Mouse (Mus musculus): ENCODE data around the gene Rhox8. TPM values are rescaled to one million over a fixed set of nuclear protein-coding genes. Genes with fewer than 3 reads are reported as not detected.
"Not testable (repeated sequence)": the region's sequence is repeated elsewhere in the genome, so short reads cannot be mapped to it uniquely, and the experiment has no call there.

Gene Rhox8
- polyA plus RNA-seq (2012; rRNA removed) = not detected in 2 replicates

GRCm38 (mm10) chrX:37878844-37879243 is at the start of gene Rhox8:
Gene Rhox8 (minus strand): TSS chrX:37878944.
- H3K36me3 ChIP-seq (ENCODE audit: control insufficient read depth, insufficient read depth, low read length) = no peaks in the 10 kb centered on the region
- H3K27ac ChIP-seq (ENCODE audit: insufficient read depth, low read depth, low read length) = no peak within 1 kb of the TSS
- no peak within 1 kb of the TSS for H3K4me3 ChIP-seq (ENCODE audit: insufficient read depth, low read depth, low read length)
- no peak for DNase-seq
- no peaks in the 10 kb centered on the region for H3K4me1 ChIP-seq (ENCODE audit: control insufficient read depth, insufficient read depth, low read length)
- no peak for TF ChIP-seq CTCF (conservative IDR thresholded peaks at IDR 0.05; ENCODE audit: insufficient read depth, insufficient read length, low read depth, low read length)
- TF ChIP-seq POLR2A (IDR thresholded peaks at IDR 0.05; ENCODE audit: low read depth, low read length) = no peak
- no peaks in the 10 kb centered on the region for H3K27me3 ChIP-seq (replicated peaks; ENCODE audit: control insufficient read depth, insufficient read depth, low read length)
- 73% methylated on average over 4 of the region's 4 CpGs for WGBS

- DNase-seq = peak; percentile 0
- Histone ChIP-seq H3K27ac (ENCODE audit: insufficient read depth, low read depth, low read length) (no peak overlapping the region), H3K4me1 (ENCODE audit: control insufficient read depth, insufficient read depth, low read length) (no peaks in the 10 kb centered on the region), H3K36me3 (ENCODE audit: control insufficient read depth, insufficient read depth, low read length) (no peaks in the 10 kb centered on the region), H3K4me3 (ENCODE audit: insufficient read depth, low read depth, low read length) (no peak overlapping the region), H3K27me3 (replicated peaks; ENCODE audit: control insufficient read depth, insufficient read depth, low read length) (no peaks in the 10 kb centered on the region)
- TF ChIP-seq POLR2A (IDR thresholded peaks at IDR 0.05; ENCODE audit: low read depth, low read length) = no peak
- TF ChIP-seq CTCF (conservative IDR thresholded peaks at IDR 0.05; ENCODE audit: insufficient read depth, insufficient read length, low read depth, low read length) = no peak
- 59% methylated on average over 4 of the region's 4 CpGs for WGBS
These were observed 37.6 kb upstream of the Rhox8 start for GRCm38 (mm10) chrX:37916311-37916710.

- no peaks in the 10 kb centered on the region for H3K36me3 ChIP-seq (ENCODE audit: control insufficient read depth, insufficient read depth, low read length)
- WGBS = 38% methylated on average over 7 of the region's 7 CpGs
- H3K27ac ChIP-seq (ENCODE audit: insufficient read depth, low read depth, low read length) = no peak overlapping the region
- DNase-seq = no peak
- H3K27me3 ChIP-seq (replicated peaks; ENCODE audit: control insufficient read depth, insufficient read depth, low read length) = no peaks in the 10 kb centered on the region
- no peak overlapping the region for H3K4me3 ChIP-seq (ENCODE audit: insufficient read depth, low read depth, low read length)
- no peak for TF ChIP-seq CTCF (conservative IDR thresholded peaks at IDR 0.05; ENCODE audit: insufficient read depth, insufficient read length, low read depth, low read length)
- no peak for TF ChIP-seq POLR2A (IDR thresholded peaks at IDR 0.05; ENCODE audit: low read depth, low read length)
- no peaks in the 10 kb centered on the region for H3K4me1 ChIP-seq (ENCODE audit: control insufficient read depth, insufficient read depth, low read length)
These were observed 29.8 kb upstream of the Rhox8 start for GRCm38 (mm10) chrX:37908581-37908980.

- peak; percentile 1 for DNase-seq
- H3K4me1 ChIP-seq (ENCODE audit: control insufficient read depth, insufficient read depth, low read length) = no peaks in the 10 kb centered on the region
- no peaks in the 10 kb centered on the region for H3K36me3 ChIP-seq (ENCODE audit: control insufficient read depth, insufficient read depth, low read length)
- WGBS = 71% methylated on average over 5 of the region's 5 CpGs
- H3K27ac ChIP-seq (ENCODE audit: insufficient read depth, low read depth, low read length) = no peak overlapping the region
- H3K4me3 ChIP-seq (ENCODE audit: insufficient read depth, low read depth, low read length) = no peak overlapping the region
- TF ChIP-seq CTCF (conservative IDR thresholded peaks at IDR 0.05; ENCODE audit: insufficient read depth, insufficient read length, low read depth, low read length) = no peak
- TF ChIP-seq POLR2A (IDR thresholded peaks at IDR 0.05; ENCODE audit: low read depth, low read length) = no peak
- H3K27me3 ChIP-seq (replicated peaks; ENCODE audit: control insufficient read depth, insufficient read depth, low read length) = no peaks in the 10 kb centered on the region
These were observed 25.0 kb upstream of the Rhox8 start for GRCm38 (mm10) chrX:37903727-37904126.

GRCm38 (mm10) chrX:37901670-37902069 is 22.9 kb upstream of the Rhox8 start, which contains the start of gene Rhox9:
Gene Rhox9 (minus strand): TSS chrX:37901770.
- not testable (repeated sequence) for DNase-seq; H3K4me3 ChIP-seq (ENCODE audit: insufficient read depth, low read depth, low read length); H3K27me3 ChIP-seq (replicated peaks; ENCODE audit: control insufficient read depth, insufficient read depth, low read length); H3K4me1 ChIP-seq (ENCODE audit: control insufficient read depth, insufficient read depth, low read length); H3K36me3 ChIP-seq (ENCODE audit: control insufficient read depth, insufficient read depth, low read length); H3K27ac ChIP-seq (ENCODE audit: insufficient read depth, low read depth, low read length)
- 97% methylated on average over 9 of the region's 18 CpGs for WGBS

DNA sequence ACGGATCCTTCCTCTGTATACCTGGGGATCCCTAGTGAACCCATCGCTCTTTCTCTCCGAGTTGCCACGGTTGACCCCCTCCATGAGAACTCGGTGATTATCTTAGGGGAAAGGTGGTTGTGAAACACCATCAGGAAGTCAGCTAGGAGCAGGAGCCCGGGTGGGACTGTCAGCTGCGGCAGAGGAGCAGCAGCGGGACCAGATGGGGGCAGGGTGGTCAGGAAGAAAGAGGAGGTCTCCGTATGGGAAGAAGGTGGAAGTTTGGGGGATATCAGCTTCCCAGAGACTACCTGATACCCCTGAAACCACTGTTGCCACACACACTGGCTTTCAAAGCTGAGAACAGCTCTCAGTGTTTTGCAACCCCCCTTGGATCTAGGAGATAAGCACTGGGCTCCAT is 18.4 kb upstream of the Rhox8 start, which contains the start of gene Rhox7b:
Rhox7b (minus strand) TSS at position 101 of the 400 bp plus-strand sequence.
- H3K27ac ChIP-seq (ENCODE audit: insufficient read depth, low read depth, low read length); H3K4me3 ChIP-seq (ENCODE audit: insufficient read depth, low read depth, low read length); DNase-seq; H3K27me3 ChIP-seq (replicated peaks; ENCODE audit: control insufficient read depth, insufficient read depth, low read length); H3K36me3 ChIP-seq (ENCODE audit: control insufficient read depth, insufficient read depth, low read length); H3K4me1 ChIP-seq (ENCODE audit: control insufficient read depth, insufficient read depth, low read length): not testable (repeated sequence)
- WGBS = 66% methylated on average over 9 of the region's 9 CpGs

GRCm38 (mm10) chrX:37871641-37872040 is 7.1 kb downstream of the Rhox8 start:
- no peak for TF ChIP-seq POLR2A (IDR thresholded peaks at IDR 0.05; ENCODE audit: low read depth, low read length)
- no peak for TF ChIP-seq CTCF (conservative IDR thresholded peaks at IDR 0.05; ENCODE audit: insufficient read depth, insufficient read length, low read depth, low read length)
- H3K4me3 ChIP-seq (ENCODE audit: insufficient read depth, low read depth, low read length) = no peak overlapping the region
- no peaks in the 10 kb centered on the region for H3K36me3 ChIP-seq (ENCODE audit: control insufficient read depth, insufficient read depth, low read length)
- no peak overlapping the region for H3K27ac ChIP-seq (ENCODE audit: insufficient read depth, low read depth, low read length)
- no peaks in the 10 kb centered on the region for H3K4me1 ChIP-seq (ENCODE audit: control insufficient read depth, insufficient read depth, low read length)
- DNase-seq = no peak
- H3K27me3 ChIP-seq (replicated peaks; ENCODE audit: control insufficient read depth, insufficient read depth, low read length) = no peaks in the 10 kb centered on the region
- 98% methylated on average over 2 of the region's 2 CpGs for WGBS

- 69% methylated on average over 8 of the region's 8 CpGs for WGBS
These were observed 47.4 kb downstream of the Rhox8 start, which contains the start of gene Rhox7a for GRCm38 (mm10) chrX:37831386-37831785. Gene Rhox7a (plus strand): TSS chrX:37831686.

GRCm38 (mm10) chrX:37826610-37827009 is 52.1 kb downstream of the Rhox8 start, which contains the start of gene Rhox6:
Gene Rhox6 (plus strand): TSS chrX:37826910.
- not testable (repeated sequence) for H3K36me3 ChIP-seq (ENCODE audit: control insufficient read depth, insufficient read depth, low read length); H3K4me3 ChIP-seq (ENCODE audit: insufficient read depth, low read depth, low read length); H3K27me3 ChIP-seq (replicated peaks; ENCODE audit: control insufficient read depth, insufficient read depth, low read length); H3K4me1 ChIP-seq (ENCODE audit: control insufficient read depth, insufficient read depth, low read length); H3K27ac ChIP-seq (ENCODE audit: insufficient read depth, low read depth, low read length); DNase-seq
- 88% methylated on average over 4 of the region's 12 CpGs for WGBS

More at GRCm38 (mm10) chrX:37831386-37831785, 47.4 kb downstream of the Rhox8 start, which contains the start of gene Rhox7a:
- not testable (repeated sequence) for H3K4me3 ChIP-seq (ENCODE audit: insufficient read depth, low read depth, low read length); H3K4me1 ChIP-seq (ENCODE audit: control insufficient read depth, insufficient read depth, low read length); DNase-seq; H3K27me3 ChIP-seq (replicated peaks; ENCODE audit: control insufficient read depth, insufficient read depth, low read length); H3K27ac ChIP-seq (ENCODE audit: insufficient read depth, low read depth, low read length); H3K36me3 ChIP-seq (ENCODE audit: control insufficient read depth, insufficient read depth, low read length)

All from kidney, adult 2 months (tissue).